Mouse (Mus musculus) MEL (cell line): ENCODE results near the gene Aspdh. TPM values are rescaled to one million over a fixed set of nuclear protein-coding genes. Genes with fewer than 3 reads are reported as not detected.
A peak's percentile ranks its signal among the peaks of the same experiment; 100 is the strongest.

ENCODE experiments used
- DNase-seq: peaks from one replicate; pipeline ENCODE4 v3.0.0; 2011; ENCODE audit warnings: low read depth, low spot score
- H3K27ac ChIP-seq: 2 replicates; pipeline ENCODE4 v1.5.1; 2012; ENCODE audit warnings: low read depth, mild to moderate bottlenecking, control low read depth, low read length, moderate library complexity; ENCODE audit not compliant: control insufficient read depth
- H3K27me3 ChIP-seq, 2 experiments: fragments of 150-350 bp in 1 of 2; sonication (generic) in 1 of 2; 2 replicates each; pipeline ENCODE4 v1.6.1; 2012; ENCODE audit warnings: low read length in 2 of 2, mild to moderate bottlenecking in 2 of 2, improper control_type of control experiment in 1 of 2, moderate library complexity in 1 of 2; ENCODE audit not compliant: insufficient read depth in 2 of 2, control insufficient read depth in 1 of 2
- H3K36me3 ChIP-seq, 2 experiments: 2 replicates each; pipeline ENCODE4 v1.6.1; 2012 to 2014; ENCODE audit warnings: low read length in 2 of 2, improper control_type of control experiment in 1 of 2, inconsistent platforms in 1 of 2, mild to moderate bottlenecking in 1 of 2; ENCODE audit not compliant: insufficient read depth in 2 of 2, control insufficient read depth in 1 of 2
- H3K4me1 ChIP-seq, 2 experiments: fragments of 150-350 bp in 1 of 2; sonication (generic) in 1 of 2; 2 replicates each; pipeline ENCODE4 v1.6.1; 2012; ENCODE audit warnings: low read length in 2 of 2, improper control_type of control experiment in 1 of 2, mild to moderate bottlenecking in 1 of 2; ENCODE audit not compliant: insufficient read depth in 2 of 2, control insufficient read depth in 1 of 2
- H3K4me3 ChIP-seq, 2 experiments: fragments of 150-350 bp in 1 of 2; sonication (generic) in 1 of 2; 2 replicates each; pipeline ENCODE4 v1.5.1; 2012; ENCODE audit warnings: low read depth in 2 of 2, low read length in 2 of 2, mild to moderate bottlenecking in 2 of 2, moderate library complexity in 2 of 2, control low read depth in 1 of 2, improper control_type of control experiment in 1 of 2; ENCODE audit not compliant: control insufficient read depth in 1 of 2, insufficient read depth in 1 of 2
- H3K79me2 ChIP-seq: 2 replicates; pipeline ENCODE4 v1.6.1; 2012; ENCODE audit warnings: mild to moderate bottlenecking, low read length, moderate library complexity; ENCODE audit not compliant: control insufficient read depth, poor library complexity, insufficient read depth
- H3K9ac ChIP-seq: 2 replicates; pipeline ENCODE4 v1.6.1; 2012; ENCODE audit warnings: low read depth, mild to moderate bottlenecking, control low read depth, low read length, moderate library complexity; ENCODE audit not compliant: control insufficient read depth, poor library complexity, severe bottlenecking
- H3K9me3 ChIP-seq: fragments of 150-350 bp; sonication (generic); replicated peaks from 2 replicates; pipeline ENCODE4 v1.6.1; 2012; ENCODE audit warnings: mild to moderate bottlenecking, low read length, improper control_type of control experiment, moderate library complexity; ENCODE audit not compliant: insufficient read depth
- CTCF ChIP-seq, 3 experiments: IDR thresholded peaks in 2 of 3; conservative IDR thresholded peaks in 1 of 3; 2 replicates each; pipeline ENCODE4 v1.5.1; 2011 to 2012; ENCODE audit warnings: low read length in 3 of 3, low read depth in 2 of 3, mild to moderate bottlenecking in 2 of 3, improper control_type of control experiment in 1 of 3, inconsistent platforms in 1 of 3, mixed read lengths in 1 of 3, moderate library complexity in 1 of 3; ENCODE audit not compliant: control insufficient read depth in 1 of 3, insufficient read depth in 1 of 3, poor library complexity in 1 of 3, severe bottlenecking in 1 of 3
- E2F4 ChIP-seq: IDR thresholded peaks from 2 replicates; pipeline ENCODE4 v1.6.1; 2011; ENCODE audit warnings: low read depth, low read length, improper control_type of control experiment, borderline replicate concordance
- EP300 ChIP-seq, 2 experiments: IDR thresholded peaks; 2 replicates each; pipeline ENCODE4 v1.6.1; 2011; ENCODE audit warnings: improper control_type of control experiment in 2 of 2, low read length in 2 of 2, low read depth in 1 of 2, mild to moderate bottlenecking in 1 of 2
- KAT2A ChIP-seq: conservative IDR thresholded peaks from 2 replicates; pipeline ENCODE4 v1.6.1; 2012; ENCODE audit warnings: low read depth, low read length, improper control_type of control experiment, inconsistent platforms
- MAX ChIP-seq: IDR thresholded peaks from 2 replicates; pipeline ENCODE4 v1.6.1; 2011; ENCODE audit warnings: low read length, improper control_type of control experiment
- MAZ ChIP-seq: IDR thresholded peaks from 2 replicates; pipeline ENCODE4 v1.6.1; 2012; ENCODE audit warnings: low read depth, mild to moderate bottlenecking, inconsistent platforms, low read length, improper control_type of control experiment
- MYC ChIP-seq: IDR thresholded peaks from 2 replicates; pipeline ENCODE4 v1.6.1; 2011; ENCODE audit warnings: low read depth, mild to moderate bottlenecking, low read length, improper control_type of control experiment, moderate library complexity
- NRF1 ChIP-seq: IDR thresholded peaks from 2 replicates; pipeline ENCODE4 v1.6.1; 2014; ENCODE audit warnings: low read depth, mild to moderate bottlenecking, inconsistent platforms, low read length, improper control_type of control experiment, moderate library complexity; ENCODE audit not compliant: poor library complexity, insufficient read depth, severe bottlenecking
- POLR2AphosphoS2 ChIP-seq: IDR thresholded peaks from 2 replicates; pipeline ENCODE4 v1.6.1; 2011; ENCODE audit warnings: low read length, improper control_type of control experiment
- POLR2AphosphoS5 ChIP-seq: IDR thresholded peaks from 2 replicates; pipeline ENCODE4 v1.6.1; 2012; ENCODE audit warnings: low read depth, borderline replicate concordance, mild to moderate bottlenecking, inconsistent platforms, low read length, moderate library complexity, mixed read lengths
- TBP ChIP-seq: IDR thresholded peaks from 2 replicates; pipeline ENCODE4 v1.8.0; 2011; ENCODE audit warnings: low read depth, low read length, improper control_type of control experiment
- TCF12 ChIP-seq: IDR thresholded peaks from 2 replicates; pipeline ENCODE4 v1.6.1; 2014; ENCODE audit warnings: low read depth, mild to moderate bottlenecking, inconsistent platforms, low read length, improper control_type of control experiment, moderate library complexity
- USF1 ChIP-seq: IDR thresholded peaks from 2 replicates; pipeline ENCODE4 v1.6.1; 2014; ENCODE audit warnings: low read depth, mild to moderate bottlenecking, inconsistent platforms, low read length, improper control_type of control experiment, moderate library complexity
- ZC3H11A ChIP-seq: IDR thresholded peaks from 2 replicates; pipeline ENCODE4 v1.6.1; 2012; ENCODE audit warnings: low read depth, mild to moderate bottlenecking, inconsistent platforms, low read length, improper control_type of control experiment
- ZKSCAN1 ChIP-seq: IDR thresholded peaks from 2 replicates; pipeline ENCODE4 v1.6.1; 2012; ENCODE audit warnings: low read depth, mild to moderate bottlenecking, inconsistent platforms, low read length, improper control_type of control experiment, moderate library complexity
- ZNF384 ChIP-seq: IDR thresholded peaks from 2 replicates; pipeline ENCODE4 v1.6.1; 2012; ENCODE audit warnings: low read depth, mild to moderate bottlenecking, inconsistent platforms, low read length, improper control_type of control experiment
- polyA plus RNA-seq, 2 experiments: library from polyadenylated mRNA; stranded (reverse) in 1 of 2; unstranded in 1 of 2; fragments of >175 nt in 1 of 2; fragments of >200 nt in 1 of 2; gene quantifications; 2 replicates each; pipeline versions ENCODE4 v1.2.1 to v1.2.4; 2012; ENCODE audit warnings: low replicate concordance in 2 of 2, low read depth in 1 of 2; ENCODE audit not compliant: insufficient read length in 2 of 2, insufficient read depth in 1 of 2, missing spikeins in 1 of 2
- total RNA-seq: library from RNA; depleted of rRNA; stranded (reverse); fragments of 300-350 nt; gene quantifications from 2 replicates; pipeline ENCODE4 v1.2.3, GENCODE M21; 2012

Aspdh gene
- total and polyA plus RNA-seq, 3 experiments = 0.89 TPM; not detected in 2

- TF ChIP-seq MAX (no peak), NRF1 (no peak), CTCF (IDR thresholded peaks at IDR 0.05 in 2 of 3, conservative IDR thresholded peaks at IDR 0.05 in 1 of 3; ENCODE audit: control insufficient read depth in 1 of 3, insufficient read depth in 1 of 3, low read depth in 2 of 3, low read length in 3 of 3, poor library complexity in 1 of 3, severe bottlenecking in 1 of 3) (no peak), ZNF384 (no peak), MAZ (no peak), EP300 (IDR thresholded peaks at IDR 0.05; ENCODE audit: low read depth in 1 of 2, low read length in 2 of 2) (no peak), ZKSCAN1 (no peak), TCF12 (no peak), USF1 (no peak), E2F4 (no peak), POLR2AphosphoS2 (no peak), TBP (no peak), KAT2A (no peak), MYC (no peak), ZC3H11A (no peak), POLR2AphosphoS5 (no peak)
- TF ChIP-seq, all 39 proteins: peak for 0
- H3K9ac ChIP-seq = no peak overlapping the region
- H3K36me3 ChIP-seq = peaks cover 0 to 6% of the 10 kb centered on the region in 2 experiments; a peak in 2 of 4 replicates
- H3K27me3 ChIP-seq = no peaks in the 10 kb centered on the region
- H3K4me3 ChIP-seq = no peak overlapping the region
- H3K79me2 ChIP-seq = no peaks in the 10 kb centered on the region
- no peak for DNase-seq
- no peaks in the 10 kb centered on the region for H3K9me3 ChIP-seq
- H3K4me1 ChIP-seq = peaks cover 4 to 23% of the 10 kb centered on the region in 2 experiments
- H3K27ac ChIP-seq = no peak overlapping the region
These were observed 20.5 kb downstream of the Aspdh start for GRCm38 (mm10) chr7:44485572-44486195.

GRCm38 (mm10) chr7:44486927-44487575 is 21.9 kb downstream of the Aspdh start:
- H3K9me3 ChIP-seq = no peaks in the 10 kb centered on the region
- no peak overlapping the region for H3K4me3 ChIP-seq
- no peak overlapping the region for H3K27ac ChIP-seq
- H3K79me2 ChIP-seq = no peaks in the 10 kb centered on the region
- H3K27me3 ChIP-seq = no peaks in the 10 kb centered on the region
- TF ChIP-seq KAT2A (no peak), POLR2AphosphoS2 (0 out of 2 replicates have a peak, but pooled peaks have one; percentile 33), NRF1 (no peak)
- TF ChIP-seq, all 39 proteins: peak for 1
- DNase-seq = no peak
- H3K9ac ChIP-seq = no peak overlapping the region
- peaks cover 0 to 6% of the 10 kb centered on the region in 2 experiments; a peak in 2 of 4 replicates for H3K36me3 ChIP-seq
- H3K4me1 ChIP-seq = peaks cover 4 to 13% of the 10 kb centered on the region in 2 experiments
